Mouse (Mus musculus) heart, embryonic 13.5 days (tissue): ENCODE measurements around the gene Kcnj15. TPM values are rescaled to one million over a fixed set of nuclear protein-coding genes. Genes with fewer than 3 reads are reported as not detected.
A peak's percentile ranks its signal among the peaks of the same experiment; 100 is the strongest.

Experiments used
- ATAC-seq: fragments of 200-750 bp; cut with Nextera tagmentation; 2 replicates; pipeline ENCODE4 v1.8.0; 2017; ENCODE audit warnings: moderate TSS enrichment; ENCODE audit not compliant: insufficient number of reproducible peaks, low FRiP score, low TSS enrichment; ENCODE audit errors: extremely low read depth
- H3K27ac ChIP-seq: fragments of 300-500 bp; sonication (generic); replicated peaks from 2 replicates; pipeline ENCODE4 v1.5.1; 2015; ENCODE audit warnings: moderate library complexity, mild to moderate bottlenecking, inconsistent platforms
- H3K27me3 ChIP-seq: fragments of 300-500 bp; sonication (generic); replicated peaks from 2 replicates; pipeline ENCODE4 v1.6.1; 2015; ENCODE audit warnings: mild to moderate bottlenecking, inconsistent platforms
- H3K36me3 ChIP-seq: fragments of 300-500 bp; sonication (generic); 2 replicates; pipeline ENCODE4 v1.6.1; 2015; ENCODE audit warnings: mild to moderate bottlenecking, inconsistent platforms
- H3K4me1 ChIP-seq: fragments of 300-500 bp; sonication (generic); 2 replicates; pipeline ENCODE4 v1.6.1; 2015; ENCODE audit warnings: inconsistent platforms
- H3K4me2 ChIP-seq: fragments of 300-500 bp; sonication (generic); 2 replicates; pipeline ENCODE4 v1.6.1; 2015; ENCODE audit warnings: inconsistent platforms, mild to moderate bottlenecking, moderate library complexity
- H3K4me3 ChIP-seq: fragments of 300-500 bp; sonication (generic); 2 replicates; pipeline ENCODE4 v1.5.1; 2015; ENCODE audit warnings: moderate library complexity, mild to moderate bottlenecking, inconsistent platforms
- H3K9ac ChIP-seq: fragments of 300-500 bp; sonication (generic); 2 replicates; pipeline ENCODE4 v1.6.1; 2015; ENCODE audit warnings: inconsistent platforms, mild to moderate bottlenecking, moderate library complexity
- H3K9me3 ChIP-seq: fragments of 300-500 bp; sonication (generic); 2 replicates; pipeline ENCODE4 v1.6.1; 2016; ENCODE audit warnings: inconsistent platforms
- WGBS: fragments of 180-500 bp; shearing (Covaris S2); methylation state at CpG from one replicate; pipeline ENCODE4 v1.1.7; 2015; ENCODE audit warnings: mixed read lengths; 5-methylcytosine and 5-hydroxymethylcytosine counted together
- polyA plus RNA-seq: library from polyadenylated mRNA; unstranded; fragments of >200 nt; fragmentation: Nextera tagmentation; extraction: Ambion mirVana; gene quantifications from 2 replicates; pipeline ENCODE4 v1.2.1, GENCODE M21; 2015

The Kcnj15 gene
- polyA plus RNA-seq, 1 experiment from 2014 or later: 0.80 TPM

GRCm38 (mm10) chr16:95348555-95348954 is 91.2 kb downstream of the Kcnj15 start:
- H3K27me3 ChIP-seq: no peaks in the 10 kb centered on the region
- peak overlapping the region; percentile 88; the same call in 1 of the 2 replicates for H3K27ac ChIP-seq
- 85% methylated on average over 9 of the region's 9 CpGs for WGBS
- peaks cover 52% of the 10 kb centered on the region for H3K4me1 ChIP-seq
- no peak overlapping the region for H3K4me3 ChIP-seq
- H3K4me2 ChIP-seq: no peak overlapping the region
- no peak overlapping the region for H3K9ac ChIP-seq
- no peak for ATAC-seq
- H3K36me3 ChIP-seq: no peaks in the 10 kb centered on the region
- H3K9me3 ChIP-seq: no peaks in the 10 kb centered on the region

GRCm38 (mm10) chr16:95349344-95349743 is 92.0 kb downstream of the Kcnj15 start:
- Histone ChIP-seq H3K4me1 (peaks cover 58% of the 10 kb centered on the region), H3K4me3 (no peak overlapping the region), H3K9me3 (no peaks in the 10 kb centered on the region), H3K9ac (no peak overlapping the region), H3K36me3 (no peaks in the 10 kb centered on the region), H3K4me2 (no peak overlapping the region), H3K27me3 (no peaks in the 10 kb centered on the region), H3K27ac (no peak overlapping the region)
- WGBS: 65% methylated on average over 6 of the region's 6 CpGs
- ATAC-seq: no peak

GRCm38 (mm10) chr16:95349745-95350144 is 92.4 kb downstream of the Kcnj15 start:
- no peaks in the 10 kb centered on the region for H3K27me3 ChIP-seq
- H3K4me2 ChIP-seq: no peak overlapping the region
- no peaks in the 10 kb centered on the region for H3K9me3 ChIP-seq
- no peak for ATAC-seq
- peaks cover 58% of the 10 kb centered on the region for H3K4me1 ChIP-seq
- 71% methylated on average over 5 of the region's 5 CpGs for WGBS
- no peak overlapping the region for H3K9ac ChIP-seq
- no peaks in the 10 kb centered on the region for H3K36me3 ChIP-seq
- H3K27ac ChIP-seq: no peak overlapping the region
- no peak overlapping the region for H3K4me3 ChIP-seq
